Mouse (Mus musculus): ENCODE measurements around the gene Fam129c. TPM values are rescaled to one million over a fixed set of nuclear protein-coding genes. Genes with fewer than 3 reads are reported as not detected.

Gene Fam129c
- polyA plus RNA-seq, 1 experiment from 2014 or later, result 4.1 TPM

GRCm38 (mm10) chr8:71594324-71594722 is 3.1 kb upstream of the Fam129c start:
- ATAC-seq (no peak), DNase-seq (ENCODE audit: low spot score) (no peak)
- no peak overlapping the region for H3K4me3 ChIP-seq (ENCODE audit: low read depth, low read length)
- 0 out of 2 replicates have a peak, but pooled peaks cover 12% of the 10 kb centered on the region for H3K36me3 ChIP-seq (ENCODE audit: control insufficient read depth, insufficient read depth, low read length)
- H3K27me3 ChIP-seq (replicated peaks; ENCODE audit: control insufficient read depth, insufficient read depth, low read length), result no peaks in the 10 kb centered on the region
- no peak overlapping the region for H3K27ac ChIP-seq (ENCODE audit: low read depth, low read length)
- H3K4me2 ChIP-seq (ENCODE audit: low read length), result no peak overlapping the region
- no peak overlapping the region for H3K9ac ChIP-seq (ENCODE audit: low read length)
- peaks cover 14% of the 10 kb centered on the region for H3K4me1 ChIP-seq (ENCODE audit: control insufficient read depth, insufficient read depth, low read length)
- 94% methylated on average over 4 of the region's 4 CpGs for WGBS
- no peaks in the 10 kb centered on the region for H3K9me3 ChIP-seq (replicated peaks; ENCODE audit: control insufficient read depth, low read length)

GRCm38 (mm10) chr8:71595862-71596261 is 1.6 kb upstream of the Fam129c start:
- Histone ChIP-seq H3K9ac (ENCODE audit: low read length) (no peak overlapping the region), H3K27me3 (replicated peaks; ENCODE audit: control insufficient read depth, insufficient read depth, low read length) (peaks cover 5% of the 10 kb centered on the region; the same call in 1 of the 2 replicates), H3K4me3 (ENCODE audit: low read depth, low read length) (no peak overlapping the region), H3K4me1 (ENCODE audit: control insufficient read depth, insufficient read depth, low read length) (peaks cover 14% of the 10 kb centered on the region), H3K9me3 (replicated peaks; ENCODE audit: control insufficient read depth, low read length) (no peaks in the 10 kb centered on the region), H3K27ac (ENCODE audit: low read depth, low read length) (no peak overlapping the region), H3K4me2 (ENCODE audit: low read length) (no peak overlapping the region; the same call in 1 of the 2 replicates), H3K36me3 (ENCODE audit: control insufficient read depth, insufficient read depth, low read length) (0 out of 2 replicates have a peak, but pooled peaks cover 12% of the 10 kb centered on the region)
- 5% methylated on average over 27 of the region's 27 CpGs for WGBS
- DNase-seq (ENCODE audit: low spot score) (peak; percentile 86), ATAC-seq (peak; percentile 45)

GRCm38 (mm10) chr8:71596384-71596783 is 1.1 kb upstream of the Fam129c start:
- Histone ChIP-seq H3K9ac (ENCODE audit: low read length) (no peak overlapping the region), H3K4me3 (ENCODE audit: low read depth, low read length) (no peak overlapping the region), H3K36me3 (ENCODE audit: control insufficient read depth, insufficient read depth, low read length) (0 out of 2 replicates have a peak, but pooled peaks cover 12% of the 10 kb centered on the region), H3K4me1 (ENCODE audit: control insufficient read depth, insufficient read depth, low read length) (peaks cover 9% of the 10 kb centered on the region), H3K27me3 (replicated peaks; ENCODE audit: control insufficient read depth, insufficient read depth, low read length) (peaks cover 8% of the 10 kb centered on the region; the same call in 1 of the 2 replicates), H3K4me2 (ENCODE audit: low read length) (no peak overlapping the region; the same call in 1 of the 2 replicates), H3K9me3 (replicated peaks; ENCODE audit: control insufficient read depth, low read length) (no peaks in the 10 kb centered on the region), H3K27ac (ENCODE audit: low read depth, low read length) (no peak overlapping the region)
- 56% methylated on average over 6 of the region's 6 CpGs for WGBS
- ATAC-seq (no peak), DNase-seq (ENCODE audit: low spot score) (no peak)

GRCm38 (mm10) chr8:71596798-71597197 is 650 bp upstream of the Fam129c start:
- no peaks in the 10 kb centered on the region for H3K9me3 ChIP-seq (replicated peaks; ENCODE audit: control insufficient read depth, low read length)
- no peak overlapping the region for H3K9ac ChIP-seq (ENCODE audit: low read length)
- peaks cover 12% of the 10 kb centered on the region; the same call in 1 of the 2 replicates for H3K27me3 ChIP-seq (replicated peaks; ENCODE audit: control insufficient read depth, insufficient read depth, low read length)
- no peak overlapping the region for H3K4me2 ChIP-seq (ENCODE audit: low read length)
- no peak for ATAC-seq
- no peak overlapping the region for H3K4me3 ChIP-seq (ENCODE audit: low read depth, low read length)
- no peak overlapping the region for H3K27ac ChIP-seq (ENCODE audit: low read depth, low read length)
- 84% methylated on average over 4 of the region's 4 CpGs for WGBS
- no peak for DNase-seq (ENCODE audit: low spot score)
- peaks cover 8% of the 10 kb centered on the region for H3K4me1 ChIP-seq (ENCODE audit: control insufficient read depth, insufficient read depth, low read length)
- 0 out of 2 replicates have a peak, but pooled peaks cover 12% of the 10 kb centered on the region for H3K36me3 ChIP-seq (ENCODE audit: control insufficient read depth, insufficient read depth, low read length)

GRCm38 (mm10) chr8:71598375-71598774 is 927 bp downstream of the Fam129c start:
- Histone ChIP-seq H3K4me1 (ENCODE audit: control insufficient read depth, insufficient read depth, low read length) (peaks cover 1% of the 10 kb centered on the region; the same call in 1 of the 2 replicates), H3K9ac (ENCODE audit: low read length) (no peak overlapping the region), H3K27me3 (replicated peaks; ENCODE audit: control insufficient read depth, insufficient read depth, low read length) (peaks cover 28% of the 10 kb centered on the region), H3K9me3 (replicated peaks; ENCODE audit: control insufficient read depth, low read length) (no peaks in the 10 kb centered on the region), H3K27ac (ENCODE audit: low read depth, low read length) (no peak overlapping the region), H3K4me3 (ENCODE audit: low read depth, low read length) (no peak overlapping the region), H3K36me3 (ENCODE audit: control insufficient read depth, insufficient read depth, low read length) (0 out of 2 replicates have a peak, but pooled peaks cover 12% of the 10 kb centered on the region), H3K4me2 (ENCODE audit: low read length) (no peak overlapping the region)
- ATAC-seq, result no peak
- no peak for DNase-seq (ENCODE audit: low spot score)

GRCm38 (mm10) chr8:71598841-71599240 is 1.4 kb downstream of the Fam129c start:
- H3K27ac ChIP-seq (ENCODE audit: low read depth, low read length), result no peak overlapping the region

GRCm38 (mm10) chr8:71601939-71602665 is 4.7 kb downstream of the Fam129c start:
- DNase-seq (ENCODE audit: low spot score) (peak; percentile 23), ATAC-seq (peak; percentile 29)
- H3K9ac ChIP-seq (ENCODE audit: low read length), result peak overlapping the region; percentile 49
- H3K4me3 ChIP-seq (ENCODE audit: low read depth, low read length), result peak overlapping the region; percentile 28
- H3K4me1 ChIP-seq (ENCODE audit: control insufficient read depth, insufficient read depth, low read length), result no peaks in the 10 kb centered on the region; the same call in 1 of the 2 replicates
- peaks cover 30% of the 10 kb centered on the region for H3K27me3 ChIP-seq (replicated peaks; ENCODE audit: control insufficient read depth, insufficient read depth, low read length)
- H3K4me2 ChIP-seq (ENCODE audit: low read length), result peak overlapping the region; percentile 52
- no peak overlapping the region for H3K27ac ChIP-seq (ENCODE audit: low read depth, low read length)
- 3% methylated on average over 61 of the region's 65 CpGs for WGBS
- H3K36me3 ChIP-seq (ENCODE audit: control insufficient read depth, insufficient read depth, low read length), result no peaks in the 10 kb centered on the region
- no peaks in the 10 kb centered on the region for H3K9me3 ChIP-seq (replicated peaks; ENCODE audit: control insufficient read depth, low read length)

More at GRCm38 (mm10) chr8:71598841-71599240, 1.4 kb downstream of the Fam129c start:
- no peak for ATAC-seq
- Histone ChIP-seq H3K4me2 (ENCODE audit: low read length) (no peak overlapping the region), H3K27me3 (replicated peaks; ENCODE audit: control insufficient read depth, insufficient read depth, low read length) (peaks cover 30% of the 10 kb centered on the region), H3K36me3 (ENCODE audit: control insufficient read depth, insufficient read depth, low read length) (0 out of 2 replicates have a peak, but pooled peaks cover 9% of the 10 kb centered on the region), H3K9ac (ENCODE audit: low read length) (no peak overlapping the region), H3K4me1 (ENCODE audit: control insufficient read depth, insufficient read depth, low read length) (no peaks in the 10 kb centered on the region; the same call in 1 of the 2 replicates), H3K4me3 (ENCODE audit: low read depth, low read length) (no peak overlapping the region), H3K9me3 (replicated peaks; ENCODE audit: control insufficient read depth, low read length) (no peaks in the 10 kb centered on the region)
- no peak for DNase-seq (ENCODE audit: low spot score)
- WGBS, result 89% methylated on average over 5 of the region's 5 CpGs

GRCm38 (mm10) chr8:71602666-71603334 is 5.4 kb downstream of the Fam129c start:
- Histone ChIP-seq H3K9me3 (replicated peaks; ENCODE audit: control insufficient read depth, low read length) (no peaks in the 10 kb centered on the region), H3K9ac (ENCODE audit: low read length) (peak overlapping the region; percentile 49), H3K4me1 (ENCODE audit: control insufficient read depth, insufficient read depth, low read length) (no peaks in the 10 kb centered on the region; the same call in 1 of the 2 replicates), H3K4me2 (ENCODE audit: low read length) (peak overlapping the region; percentile 52), H3K27me3 (replicated peaks; ENCODE audit: control insufficient read depth, insufficient read depth, low read length) (peaks cover 30% of the 10 kb centered on the region), H3K27ac (ENCODE audit: low read depth, low read length) (no peak overlapping the region), H3K36me3 (ENCODE audit: control insufficient read depth, insufficient read depth, low read length) (no peaks in the 10 kb centered on the region), H3K4me3 (ENCODE audit: low read depth, low read length) (peak overlapping the region; percentile 28)
- DNase-seq (ENCODE audit: low spot score) (peak; percentile 34), ATAC-seq (peak; percentile 55)
- WGBS, result 3% methylated on average over 32 of the region's 32 CpGs
